Mouse (Mus musculus) liver, adult 2 months (tissue): ENCODE results near the gene Zdhhc18. TPM values are rescaled to one million over a fixed set of nuclear protein-coding genes. Genes with fewer than 3 reads are reported as not detected.
A peak's percentile ranks its signal among the peaks of the same experiment; 100 is the strongest.

ENCODE experiments used
- DNase-seq: peaks from one replicate; pipeline ENCODE4 v3.0.0-alpha.2; 2011; ENCODE audit warnings: low read depth, low spot score; ENCODE audit errors: extremely low read depth
- H3K27ac ChIP-seq: fragments of 200-500 bp; replicated peaks from 2 replicates; pipeline ENCODE4 v1.5.1; 2012; ENCODE audit warnings: low read depth, mild to moderate bottlenecking, control low read depth, inconsistent platforms, low read length; ENCODE audit not compliant: insufficient read depth
- H3K27me3 ChIP-seq: fragments of 200-500 bp; 2 replicates; pipeline ENCODE4 v1.6.1; 2012; ENCODE audit warnings: mild to moderate bottlenecking, moderate library complexity, low read length, inconsistent platforms; ENCODE audit not compliant: control insufficient read depth, insufficient read depth
- H3K36me3 ChIP-seq: fragments of 200-500 bp; 2 replicates; pipeline ENCODE4 v1.6.1; 2012; ENCODE audit warnings: low read length, inconsistent platforms; ENCODE audit not compliant: control insufficient read depth, insufficient read depth
- H3K4me1 ChIP-seq: fragments of 200-500 bp; 2 replicates; pipeline ENCODE4 v1.6.1; 2011; ENCODE audit warnings: low read length; ENCODE audit not compliant: control insufficient read depth, insufficient read depth
- H3K4me3 ChIP-seq: fragments of 200-500 bp; 2 replicates; pipeline ENCODE4 v1.5.1; 2011; ENCODE audit warnings: low read depth, mild to moderate bottlenecking, control low read depth, low read length, moderate library complexity; ENCODE audit not compliant: insufficient read depth
- H3K79me2 ChIP-seq: fragments of 200-500 bp; 2 replicates; pipeline ENCODE4 v1.6.1; 2012; ENCODE audit warnings: inconsistent platforms, mild to moderate bottlenecking, low read length, moderate library complexity; ENCODE audit not compliant: control insufficient read depth, insufficient read depth
- H3K9ac ChIP-seq: fragments of 200-500 bp; 2 replicates; pipeline ENCODE4 v1.6.1; 2012; ENCODE audit warnings: low read depth, mild to moderate bottlenecking, control low read depth, inconsistent platforms, low read length
- CTCF ChIP-seq: fragments of 200-500 bp; IDR thresholded peaks from 2 replicates; pipeline ENCODE4 v1.5.1; 2011; ENCODE audit warnings: low read depth, low read length, control low read depth
- POLR2A ChIP-seq: fragments of 200-500 bp; IDR thresholded peaks from 2 replicates; pipeline ENCODE4 v1.6.1; 2011; ENCODE audit warnings: low read length, control low read depth; ENCODE audit not compliant: insufficient read depth; ENCODE audit errors: extremely low read depth
- WGBS: fragments of 180-500 bp; shearing (Covaris S2); methylation state at CpG from one replicate; pipeline ENCODE4 v1.1.7; 2018; 5-methylcytosine and 5-hydroxymethylcytosine counted together
- polyA plus RNA-seq: library from polyadenylated mRNA; depleted of rRNA; stranded (reverse); fragments of >200 nt; gene quantifications from 2 replicates; pipeline ENCODE4 v1.2.3, GENCODE M21; 2012; rRNA removed
- total RNA-seq: library from RNA; depleted of rRNA; stranded (reverse); fragments of >200 nt; gene quantifications from 2 replicates; pipeline ENCODE4 v1.2.3, GENCODE M21; 2014; rRNA removed

Zdhhc18 gene
- total RNA-seq (8.9 and 15.5 TPM in 2 replicates), polyA plus RNA-seq (18.5 and 21.3 TPM in 2 replicates)

GRCm38 (mm10) chr4:133649989-133650699 lies at the start of gene Zdhhc18:
Zdhhc18 (minus strand) TSS chr4:133650154.
- no peaks in the 10 kb centered on the region for H3K27me3 ChIP-seq
- 38% methylated on average over 7 of the region's 7 CpGs for WGBS
- H3K36me3 ChIP-seq: no peaks in the 10 kb centered on the region
- peak within 1 kb of the TSS; percentile 50 for H3K4me3 ChIP-seq
- no peaks in the 10 kb centered on the region for H3K79me2 ChIP-seq
- peak; percentile 89 for TF ChIP-seq CTCF
- TF ChIP-seq POLR2A: no peak
- no peaks in the 10 kb centered on the region; the same call in 1 of the 2 replicates for H3K4me1 ChIP-seq
- DNase-seq: peak; percentile 62
- H3K27ac ChIP-seq: no peak within 1 kb of the TSS
- H3K9ac ChIP-seq: peak within 1 kb of the TSS; percentile 80

- TF ChIP-seq POLR2A: no peak
- no peak for TF ChIP-seq CTCF
- Histone ChIP-seq H3K4me1 (no peaks in the 10 kb centered on the region), H3K36me3 (peaks cover 59% of the 10 kb centered on the region)
These were observed 45.4 kb upstream of the Zdhhc18 start for GRCm38 (mm10) chr4:133695363-133695762.

GRCm38 (mm10) chr4:133690252-133690651 lies 40.3 kb upstream of the Zdhhc18 start:
- no peaks in the 10 kb centered on the region for H3K27me3 ChIP-seq
- peaks cover 81% of the 10 kb centered on the region for H3K36me3 ChIP-seq
- DNase-seq: peak; percentile 29
- H3K27ac ChIP-seq: 0 out of 2 replicates have a peak overlapping the region, but pooled peaks have one; percentile 9
- WGBS: 53% methylated on average over 5 of the region's 5 CpGs
- H3K79me2 ChIP-seq: no peaks in the 10 kb centered on the region
- no peak overlapping the region for H3K9ac ChIP-seq
- H3K4me3 ChIP-seq: no peak overlapping the region
- no peak for TF ChIP-seq CTCF
- no peak for TF ChIP-seq POLR2A
- peaks cover 11% of the 10 kb centered on the region for H3K4me1 ChIP-seq

More at GRCm38 (mm10) chr4:133695363-133695762, 45.4 kb upstream of the Zdhhc18 start:
- DNase-seq: no peak
- H3K27ac ChIP-seq: no peak overlapping the region
- no peak overlapping the region for H3K9ac ChIP-seq
- H3K4me3 ChIP-seq: no peak overlapping the region
- 60% methylated on average over 3 of the region's 3 CpGs for WGBS
- peaks cover 9% of the 10 kb centered on the region; the same call in 1 of the 2 replicates for H3K79me2 ChIP-seq
- no peaks in the 10 kb centered on the region for H3K27me3 ChIP-seq

- TF ChIP-seq CTCF (no peak), POLR2A (no peak)
- 17% methylated on average over 7 of the region's 7 CpGs for WGBS
- H3K4me3 ChIP-seq: no peak overlapping the region
- H3K36me3 ChIP-seq: peaks cover 81% of the 10 kb centered on the region
- H3K27ac ChIP-seq: peak overlapping the region; percentile 13; the same call in 1 of the 2 replicates
- peaks cover 11% of the 10 kb centered on the region for H3K4me1 ChIP-seq
- H3K27me3 ChIP-seq: no peaks in the 10 kb centered on the region
- DNase-seq: peak; percentile 80
- H3K79me2 ChIP-seq: no peaks in the 10 kb centered on the region
- no peak overlapping the region for H3K9ac ChIP-seq
These were observed 38.6 kb upstream of the Zdhhc18 start for GRCm38 (mm10) chr4:133688417-133689067.

- Histone ChIP-seq H3K79me2 (no peaks in the 10 kb centered on the region), H3K36me3 (peaks cover 75% of the 10 kb centered on the region), H3K4me3 (no peak overlapping the region), H3K4me1 (peaks cover 11% of the 10 kb centered on the region), H3K9ac (no peak overlapping the region), H3K27ac (no peak overlapping the region), H3K27me3 (no peaks in the 10 kb centered on the region)
- 81% methylated on average over 5 of the region's 5 CpGs for WGBS
- DNase-seq: no peak
- TF ChIP-seq CTCF: no peak
- TF ChIP-seq POLR2A: no peak
These were observed 37.2 kb upstream of the Zdhhc18 start for GRCm38 (mm10) chr4:133687126-133687525.
